Mouse (Mus musculus) ES-Bruce4 (cell line): ENCODE measurements around the gene Ttll11.

ENCODE experiments used
- CTCF ChIP-seq: IDR thresholded peaks from one replicate; pipeline ENCODE4 v1.8.1; 2011; ENCODE audit warnings: low read depth, low read length
- EP300 ChIP-seq: IDR thresholded peaks from 2 replicates; pipeline ENCODE4 v1.6.1; 2011; ENCODE audit warnings: low read depth, low read length; ENCODE audit not compliant: insufficient read depth
- POLR2A ChIP-seq: IDR thresholded peaks from one replicate; pipeline ENCODE4 v1.8.1; 2011; ENCODE audit warnings: low read length; ENCODE audit not compliant: insufficient read depth

GRCm38 (mm10) chr2:35884296-35884695 is 95.4 kb downstream of the Ttll11 start:
- no peak for TF ChIP-seq POLR2A
- TF ChIP-seq EP300: no peak
- no peak for TF ChIP-seq CTCF
